Mouse (Mus musculus) CD4-positive, CD25-positive, alpha-beta regulatory T cell, adult 4 months (primary cell): ENCODE data around the gene Nosip. TPM values are rescaled to one million over a fixed set of nuclear protein-coding genes. Genes with fewer than 3 reads are reported as not detected.
"Not testable (repeated sequence)": the region's sequence is repeated elsewhere in the genome, so short reads cannot be mapped to it uniquely, and the experiment has no call there.

Experiments
- ATAC-seq: one replicate; pipeline ENCODE4 v1.8.0; 2017
- polyA plus RNA-seq, 2 experiments: library from polyadenylated mRNA; unstranded; fragments of 100-300 nt; shearing (Covaris generic); gene quantifications; one replicate each; pipeline ENCODE4 v1.2.1; 2017

The Nosip gene
- polyA plus RNA-seq, 2 experiments from 2014 or later = 158 to 199 TPM

DNA sequence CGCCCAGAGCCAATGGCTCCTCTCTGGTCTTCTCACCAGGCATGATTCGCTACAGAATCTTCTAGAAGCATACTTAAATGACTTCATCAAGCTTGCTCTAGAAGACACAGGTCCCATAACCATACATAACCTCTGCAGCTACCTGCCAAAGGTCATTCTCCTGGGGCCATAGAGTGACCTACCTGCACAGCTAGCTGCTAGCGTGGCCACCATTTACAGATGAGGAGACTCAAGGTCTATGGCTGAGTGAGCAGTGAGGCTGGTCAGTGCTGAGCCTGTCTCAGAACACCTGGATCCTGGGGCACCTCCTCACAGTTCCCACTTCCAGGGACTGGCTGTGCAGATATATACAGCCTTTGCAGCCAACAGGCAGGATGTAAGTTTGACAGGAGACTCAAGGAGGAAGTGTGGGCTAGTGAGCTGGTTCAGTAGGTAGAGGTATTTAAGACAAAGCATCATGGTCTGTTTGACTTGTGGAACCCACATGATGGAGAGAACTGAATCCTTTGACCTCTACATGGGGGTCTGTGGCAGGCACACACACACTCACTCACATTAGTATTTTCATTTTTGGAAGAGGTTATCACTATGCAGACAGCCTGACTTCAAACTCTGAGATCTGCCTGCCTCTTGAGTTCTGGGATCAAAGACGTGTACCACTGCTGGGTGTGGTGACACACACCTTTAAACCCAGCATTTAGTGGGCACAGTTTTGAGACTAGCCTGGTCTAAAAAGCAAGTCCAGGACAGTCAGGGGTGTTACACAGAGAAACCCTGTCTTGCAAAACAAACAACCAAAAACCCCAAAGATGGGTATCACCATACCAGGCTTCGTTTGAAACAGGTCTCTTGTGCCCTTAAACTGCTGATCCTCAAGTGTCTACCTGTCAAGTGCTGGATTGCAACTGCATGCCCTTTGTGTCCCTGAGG lies 57.8 kb downstream of the Nosip start:
- no peak for ATAC-seq

- peak; percentile 65 for ATAC-seq
Measured at GRCm38 (mm10) chr7:45121404-45121803, 59.2 kb downstream of the Nosip start.

GRCm38 (mm10) chr7:45121966-45122365 lies 59.7 kb downstream of the Nosip start:
- no peak for ATAC-seq

GRCm38 (mm10) chr7:45122561-45123185 lies 60.4 kb downstream of the Nosip start:
- no peak for ATAC-seq

- ATAC-seq = no peak
Measured at GRCm38 (mm10) chr7:45123186-45123570, 60.9 kb downstream of the Nosip start.

- peak; percentile 63 for ATAC-seq
Measured at GRCm38 (mm10) chr7:45124224-45125143, 62.3 kb downstream of the Nosip start, which contains the start of gene Rps11. TSS of gene Rps11 (minus strand) at chr7:45124439.

DNA sequence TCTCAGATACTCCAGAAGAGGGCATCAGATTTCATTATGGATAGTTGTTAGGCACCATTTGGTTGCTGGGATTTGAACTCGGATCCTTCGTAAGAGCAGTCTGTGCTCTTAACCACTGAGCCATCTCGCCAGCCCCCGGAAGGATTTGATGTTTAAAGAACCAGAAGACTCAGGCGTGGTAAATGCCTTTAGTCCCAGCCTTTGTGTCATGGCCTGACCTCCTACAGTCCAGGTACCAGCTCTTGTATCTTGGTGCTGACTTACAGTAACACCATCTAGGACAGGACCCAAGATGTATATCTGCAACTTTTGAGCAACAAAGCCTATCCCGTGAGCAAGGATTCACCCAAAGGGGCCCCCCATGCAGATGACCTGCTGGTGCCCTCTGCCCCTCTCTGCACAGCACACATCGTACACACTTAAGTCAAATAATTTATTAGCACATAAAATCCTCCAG lies 62.9 kb downstream of the Nosip start:
- ATAC-seq = no peak

- ATAC-seq = not testable (repeated sequence)
Measured at GRCm38 (mm10) chr7:45125649-45126048, 63.4 kb downstream of the Nosip start.

- ATAC-seq = no peak
Measured at GRCm38 (mm10) chr7:45126147-45126843, 64.1 kb downstream of the Nosip start.

DNA sequence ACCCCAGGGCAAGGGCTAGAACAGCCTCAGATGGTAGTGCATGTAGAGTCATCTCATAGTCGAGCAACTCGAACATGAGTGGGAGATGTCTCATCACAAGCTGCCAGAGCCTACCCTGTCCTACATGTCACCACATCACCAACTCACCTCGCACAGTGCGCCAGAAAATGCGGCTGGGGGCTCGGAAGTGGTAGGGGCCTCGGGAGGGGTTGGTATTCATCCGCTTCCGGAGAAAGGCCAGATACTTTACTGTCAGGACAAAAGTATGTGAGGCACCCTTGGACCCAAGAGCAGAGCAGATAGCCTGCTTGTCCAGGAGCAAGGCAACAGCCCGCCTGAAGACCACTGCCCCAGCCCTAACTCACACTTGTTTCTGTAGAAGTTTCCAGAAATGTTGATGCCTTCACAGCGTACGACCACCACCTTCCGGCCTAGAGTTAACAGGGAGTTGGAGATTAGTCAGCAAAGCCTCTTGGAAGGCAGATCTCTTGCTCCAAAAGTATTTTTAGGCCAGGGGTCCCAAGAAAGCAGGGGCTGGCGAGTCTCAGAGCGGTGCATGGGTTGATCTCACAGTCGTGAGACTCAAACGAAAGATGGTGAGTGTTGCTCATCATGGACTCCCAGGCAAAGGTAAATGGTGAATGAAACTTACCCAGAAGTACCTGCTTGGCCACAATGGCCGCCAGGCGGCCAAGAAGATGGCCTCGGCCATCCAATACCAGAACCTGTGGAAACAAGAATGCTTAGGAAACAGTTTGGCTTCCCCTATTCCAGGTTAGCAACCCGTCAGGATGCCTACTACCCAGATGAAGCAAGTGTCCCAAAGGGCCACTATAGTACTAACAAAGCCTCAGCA lies 64.8 kb downstream of the Nosip start:
- ATAC-seq = no peak

Other genes with a start within 250 kb of the Nosip start
- gene Nup62, start 246.3 kb upstream of the Nosip start, polyA plus RNA-seq = 10 to 100 TPM; 27.3 to 57.8 TPM
- gene Il4i1, start 246.0 kb upstream of the Nosip start, polyA plus RNA-seq = 1 to 10 TPM; 1.9 to 3.6 TPM
- gene Atf5, start 245.8 kb upstream of the Nosip start, polyA plus RNA-seq = under 1 TPM; 0.19 to 0.35 TPM
- gene Akt1s1, start 213.4 kb upstream of the Nosip start, polyA plus RNA-seq = 1 to 10 TPM; 1.2 to 3.1 TPM
- gene Tbc1d17, start 213.3 kb upstream of the Nosip start, polyA plus RNA-seq = 10 to 100 TPM; 64.8 to 85.3 TPM
- gene Pnkp, start 205.3 kb upstream of the Nosip start, polyA plus RNA-seq = 10 to 100 TPM; 45.0 to 74.3 TPM
- gene Ptov1, start 192.6 kb upstream of the Nosip start, polyA plus RNA-seq = 1 to 10 TPM; 1.1 to 3.9 TPM
- 10 to 100 TPM in 1 of 2 experiments, 1 to 10 TPM in 1; 9.1 to 10.9 TPM for gene Med25, start 169.7 kb upstream of the Nosip start, polyA plus RNA-seq
- gene Fuz, start 166.3 kb upstream of the Nosip start, polyA plus RNA-seq = 10 to 100 TPM in 1 of 2 experiments, 1 to 10 TPM in 1; 9.2 to 17.5 TPM
- 1 to 10 TPM; 6.2 to 7.4 TPM for gene Ap2a1, start 132.9 kb upstream of the Nosip start, polyA plus RNA-seq
- not detected for gene Tsks, start 119.2 kb upstream of the Nosip start, polyA plus RNA-seq
- gene Cpt1c, start 87.6 kb upstream of the Nosip start, polyA plus RNA-seq = under 1 TPM; 0.36 to 0.92 TPM
- 100 to 1,000 TPM in 1 of 2 experiments, 10 to 100 TPM in 1; 39.7 to 114 TPM for gene Prmt1, start 75.9 kb upstream of the Nosip start, polyA plus RNA-seq
- 100 to 1,000 TPM; 117 to 147 TPM for gene Irf3, start 64.8 kb upstream of the Nosip start, polyA plus RNA-seq
- gene Bcl2l12, start 63.7 kb upstream of the Nosip start, polyA plus RNA-seq = 10 to 100 TPM; 23.6 to 30.1 TPM
- 1 to 10 TPM; 7.0 to 9.3 TPM for gene Scaf1, start 46.1 kb upstream of the Nosip start, polyA plus RNA-seq
- 1 to 10 TPM; 2.0 to 3.9 TPM for gene Rras, start 44.5 kb upstream of the Nosip start, polyA plus RNA-seq
- 10 to 100 TPM; 10.8 to 10.9 TPM for gene Prr12, start 9.5 kb upstream of the Nosip start, polyA plus RNA-seq
- 1 to 10 TPM; 1.7 to 2.8 TPM for gene Prrg2, start 248 bp downstream of the Nosip start, polyA plus RNA-seq
- gene Rcn3, start 29.8 kb downstream of the Nosip start, polyA plus RNA-seq = 10 to 100 TPM in 1 of 2 experiments, 1 to 10 TPM in 1; 7.6 to 66.3 TPM
- gene Fcgrt, start 41.4 kb downstream of the Nosip start, polyA plus RNA-seq = 1 to 10 TPM; 2.3 to 3.8 TPM
- gene Rps11, start 62.0 kb downstream of the Nosip start, polyA plus RNA-seq = 1,000 to 10,000 TPM; 3,755 to 5,441 TPM
- 1,000 to 10,000 TPM; 5,632 to 7,602 TPM for gene Rpl13a, start 66.3 kb downstream of the Nosip start, polyA plus RNA-seq
- gene Gm45713, start 73.8 kb downstream of the Nosip start, polyA plus RNA-seq = not detected
- gene Flt3l, start 74.0 kb downstream of the Nosip start, polyA plus RNA-seq = 10 to 100 TPM; 89.0 to 91.7 TPM
- gene Pih1d1, start 91.9 kb downstream of the Nosip start, polyA plus RNA-seq = 10 to 100 TPM; 40.4 to 50.6 TPM
- 10 to 100 TPM; 16.5 to 27.2 TPM for gene Aldh16a1, start 92.2 kb downstream of the Nosip start, polyA plus RNA-seq
- gene Slc17a7, start 101.5 kb downstream of the Nosip start, polyA plus RNA-seq = not detected
- gene Gfy, start 117.1 kb downstream of the Nosip start, polyA plus RNA-seq = not detected
- gene Pth2, start 118.6 kb downstream of the Nosip start, polyA plus RNA-seq = not detected
- not detected for gene Ccdc155, start 142.5 kb downstream of the Nosip start, polyA plus RNA-seq
- gene Dkkl1, start 149.7 kb downstream of the Nosip start, polyA plus RNA-seq = 10 to 100 TPM; 16.1 to 22.9 TPM
- 1 to 10 TPM; 4.5 to 5.4 TPM for gene Tead2, start 153.3 kb downstream of the Nosip start, polyA plus RNA-seq
- gene Cd37, start 176.7 kb downstream of the Nosip start, polyA plus RNA-seq = 100 to 1,000 TPM; 473 to 666 TPM
- not detected for gene Slc6a16, start 178.7 kb downstream of the Nosip start, polyA plus RNA-seq
- gene Slc6a21, start 215.1 kb downstream of the Nosip start, polyA plus RNA-seq = not detected